Comparison of ENCODE assay signal across 8 mouse cellular contexts in genomic region chr2:131955264-131955663, GRCm38 (mm10). TPM values are rescaled to one million over a fixed set of nuclear protein-coding genes. Genes with fewer than 3 reads are reported as not detected.
DNase-seq lines count a peak whose midpoint lies in the region; ATAC-seq lines count a peak whose summit lies in the region.

No protein-coding gene starts in this region.

- H3K36me3 ChIP-seq in hindbrain, embryonic 10.5 days: no peaks in the 10 kb centered on the region
- H3K36me3 ChIP-seq in limb, embryonic 15.5 days: no peaks in the 10 kb centered on the region
- H3K36me3 ChIP-seq in midbrain, embryonic 13.5 days: no peaks in the 10 kb centered on the region

- peaks cover 57% of the 10 kb centered on the region for H3K27me3 ChIP-seq in hindbrain, embryonic 10.5 days (ENCODE audit: insufficient read depth, poor library complexity, severe bottlenecking)
- H3K27me3 ChIP-seq in limb, embryonic 15.5 days: peaks cover 36% of the 10 kb centered on the region
- peaks cover 50% of the 10 kb centered on the region for H3K27me3 ChIP-seq in midbrain, embryonic 13.5 days

- H3K9me3 ChIP-seq in hindbrain, embryonic 10.5 days: no peaks in the 10 kb centered on the region
- H3K9me3 ChIP-seq in limb, embryonic 15.5 days: no peaks in the 10 kb centered on the region
- no peaks in the 10 kb centered on the region for H3K9me3 ChIP-seq in midbrain, embryonic 13.5 days

- H3K4me3 ChIP-seq in hindbrain, embryonic 10.5 days: peak overlapping the region; percentile 50
- H3K4me3 ChIP-seq in limb, embryonic 15.5 days: peak overlapping the region; percentile 31
- H3K4me3 ChIP-seq in midbrain, embryonic 13.5 days (replicated peaks): peak overlapping the region; percentile 41

- H3K27ac ChIP-seq in hindbrain, embryonic 10.5 days: no peak overlapping the region
- H3K27ac ChIP-seq in limb, embryonic 15.5 days: no peak overlapping the region
- no peak overlapping the region for H3K27ac ChIP-seq in midbrain, embryonic 13.5 days

- H3K4me1 ChIP-seq in hindbrain, embryonic 10.5 days (replicated peaks): peaks cover 28% of the 10 kb centered on the region
- peaks cover 21% of the 10 kb centered on the region for H3K4me1 ChIP-seq in limb, embryonic 15.5 days
- H3K4me1 ChIP-seq in midbrain, embryonic 13.5 days (replicated peaks): peaks cover 27% of the 10 kb centered on the region

- no peak for ATAC-seq in limb, embryonic 15.5 days (ENCODE audit: insufficient number of reproducible peaks, low FRiP score, low TSS enrichment, low read depth)
- peak; percentile 74 for ATAC-seq in midbrain, embryonic 13.5 days

- peak; percentile 2 for DNase-seq in right cerebral cortex, postnatal 25 days
- DNase-seq in right cerebral cortex, adult 2 months (ENCODE audit: low spot score in 2 of 2): no peak
- DNase-seq in embryo, embryonic 9.5 days (ENCODE audit: extremely low spot score): peak; percentile 32
- DNase-seq in hindbrain, embryonic 10.5 days (ENCODE audit: low spot score): peak; percentile 38
- peak; percentile 34 for DNase-seq in yolk sac, embryonic 10.5 days (ENCODE audit: low spot score)
- DNase-seq in layer of hippocampus, adult 11-12 months (ENCODE audit: low spot score): no peak

- no peak overlapping the region for H3K9ac ChIP-seq in limb, embryonic 15.5 days
- no peak overlapping the region; the same call in 1 of the 2 replicates for H3K9ac ChIP-seq in midbrain, embryonic 13.5 days (replicated peaks)

- peak overlapping the region; percentile 55 for H3K4me2 ChIP-seq in limb, embryonic 15.5 days
- H3K4me2 ChIP-seq in midbrain, embryonic 13.5 days (replicated peaks): peak overlapping the region; percentile 64

- 5% methylated on average over 17 of the region's 17 CpGs for WGBS in hindbrain, embryonic 10.5 days
- 3% methylated on average over 17 of the region's 17 CpGs for WGBS in limb, embryonic 15.5 days
- 5% methylated on average over 17 of the region's 17 CpGs for WGBS in midbrain, embryonic 13.5 days

RNA-seq across cellular contexts. Expression of gene Prnd, which starts 4.6 kb away (rescaled TPM):
- 4.1 and 5.5 TPM in 2 replicates for polyA plus RNA-seq in hindbrain, embryonic 10.5 days (2016; fragmentation: Nextera tagmentation; extraction: Ambion mirVana)
- polyA plus RNA-seq in limb, embryonic 15.5 days (2015; fragmentation: Nextera tagmentation; extraction: Ambion mirVana): 49.7 and 54.0 TPM in 2 replicates
- 8.7 and 9.2 TPM in 2 replicates for polyA plus RNA-seq in midbrain, embryonic 13.5 days (2015; fragmentation: Nextera tagmentation; extraction: Ambion mirVana)

RNA-seq across cellular contexts. Expression of gene Prn, which starts 45.5 kb away (rescaled TPM):
- not detected in 2 replicates for polyA plus RNA-seq in hindbrain, embryonic 10.5 days (2016; fragmentation: Nextera tagmentation; extraction: Ambion mirVana)
- not detected in 2 replicates for polyA plus RNA-seq in limb, embryonic 15.5 days (2015; fragmentation: Nextera tagmentation; extraction: Ambion mirVana)
- polyA plus RNA-seq in midbrain, embryonic 13.5 days (2015; fragmentation: Nextera tagmentation; extraction: Ambion mirVana): 0.34 TPM in 1 of 2 replicates, not detected in the other

RNA-seq across cellular contexts. Expression of gene Prnp, which starts 45.5 kb away (rescaled TPM):
- 21.0 and 43.7 TPM in 2 replicates for polyA plus RNA-seq in hindbrain, embryonic 10.5 days (2016; fragmentation: Nextera tagmentation; extraction: Ambion mirVana)
- 59.1 and 64.1 TPM in 2 replicates for polyA plus RNA-seq in limb, embryonic 15.5 days (2015; fragmentation: Nextera tagmentation; extraction: Ambion mirVana)
- 109 and 114 TPM in 2 replicates for polyA plus RNA-seq in midbrain, embryonic 13.5 days (2015; fragmentation: Nextera tagmentation; extraction: Ambion mirVana)

Comparison
In these comparisons a context has a peak if more than half of its experiments do, and no peak if none do; other contexts are left out.
1. DNase-seq: peak in right cerebral cortex, postnatal 25 days (single experiment), embryo, embryonic 9.5 days (single experiment), hindbrain, embryonic 10.5 days (single experiment) and yolk sac, embryonic 10.5 days (single experiment); none in right cerebral cortex, adult 2 months (0 of 2) and layer of hippocampus, adult 11-12 months (single experiment).
2. Peak in every context shown above with its lines, with median percentiles within 50 percentile points of each other: H3K4me3 ChIP-seq.